Mouse (Mus musculus) liver, embryonic 14.5 days (tissue): Measurements from ENCODE around the gene Plpp3.

Experiments
- CTCF ChIP-seq: IDR thresholded peaks from 2 replicates; pipeline ENCODE4 v1.5.1; 2016; ENCODE audit warnings: antibody characterized with exemption, low read depth, control low read depth
- EP300 ChIP-seq: IDR thresholded peaks from 2 replicates; pipeline ENCODE4 v1.6.1; 2016; ENCODE audit warnings: antibody characterized with exemption, low read depth

GRCm38 (mm10) chr4:105204071-105204470, 46.9 kb downstream of the Plpp3 start:
- TF ChIP-seq EP300 = no peak
- TF ChIP-seq CTCF = no peak
